Mouse (Mus musculus): ENCODE measurements around the gene Tmem104.
A peak's percentile ranks its signal among the peaks of the same experiment; 100 is the strongest.

The Tmem104 gene

DNA sequence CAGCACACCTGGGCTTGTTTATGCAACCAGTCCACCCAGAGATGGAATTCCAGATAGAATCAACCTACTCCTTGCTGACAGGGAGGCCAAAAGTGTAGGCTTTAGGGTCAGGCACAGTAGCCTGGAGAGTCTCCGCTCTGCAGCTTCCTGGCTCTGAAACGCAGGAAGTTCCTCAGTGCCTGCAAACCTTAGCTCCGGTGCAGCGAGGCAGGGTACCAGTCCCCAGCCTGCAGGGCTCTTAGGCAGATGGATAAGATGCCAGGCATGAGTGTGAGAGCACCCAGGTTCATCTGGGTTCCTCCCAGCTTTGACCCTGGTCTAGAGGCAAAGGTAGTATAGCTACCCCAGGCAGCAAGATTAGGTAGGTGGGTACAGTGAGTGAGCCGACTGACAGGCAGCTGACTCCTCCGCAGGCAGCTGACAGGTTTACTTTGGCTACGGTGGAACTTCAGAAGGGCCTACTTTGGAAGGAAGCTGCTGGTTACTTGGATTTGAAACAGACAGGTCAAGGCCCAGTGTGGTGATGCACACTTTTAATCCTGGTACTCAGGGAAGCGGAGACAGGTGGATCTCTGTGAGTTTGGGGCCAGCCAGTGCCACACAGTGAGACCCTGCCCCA is 19.5 kb upstream of the Tmem104 start:
- no peak for DNase-seq

DNA sequence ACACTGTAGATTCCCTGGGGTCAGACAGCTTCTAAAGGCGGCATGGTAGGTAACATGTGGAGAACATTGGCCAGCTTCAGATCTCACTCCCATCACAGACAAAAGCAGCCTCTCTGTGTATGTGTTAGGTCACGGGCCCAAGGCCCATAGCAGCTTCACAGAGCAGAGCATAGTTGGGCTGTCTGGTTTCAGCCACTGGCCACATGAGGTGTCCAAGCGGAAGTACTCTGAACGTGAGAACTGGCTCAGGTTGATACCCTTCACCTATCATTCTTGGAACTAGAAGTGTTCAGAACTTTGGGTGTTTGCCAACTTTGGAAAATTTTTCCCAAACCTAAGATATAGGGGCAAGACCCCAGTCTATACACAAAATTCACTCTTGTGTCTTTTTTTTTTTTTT is 17.9 kb upstream of the Tmem104 start:
- no peak for DNase-seq

DNA sequence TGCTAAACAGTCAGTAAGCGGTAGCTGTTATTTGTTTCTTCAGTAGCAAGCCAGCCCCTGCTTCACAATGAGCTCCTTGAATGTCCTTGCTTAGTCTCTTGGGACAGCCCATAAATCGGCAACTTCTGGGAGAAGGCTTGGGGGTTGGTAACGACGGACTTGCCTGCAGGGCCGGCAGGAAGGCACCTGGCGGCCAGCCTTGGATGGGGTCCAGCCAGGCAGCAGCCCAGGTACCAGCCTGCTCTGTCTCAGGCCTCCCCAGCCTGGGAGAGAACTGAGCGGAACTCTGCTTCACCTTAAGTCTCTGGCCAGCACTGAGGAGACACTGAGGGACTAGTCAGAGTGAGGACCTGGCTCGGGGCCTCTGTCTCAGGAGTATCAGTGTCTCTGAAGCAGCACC is 16.2 kb upstream of the Tmem104 start:
- DNase-seq: no peak

DNA sequence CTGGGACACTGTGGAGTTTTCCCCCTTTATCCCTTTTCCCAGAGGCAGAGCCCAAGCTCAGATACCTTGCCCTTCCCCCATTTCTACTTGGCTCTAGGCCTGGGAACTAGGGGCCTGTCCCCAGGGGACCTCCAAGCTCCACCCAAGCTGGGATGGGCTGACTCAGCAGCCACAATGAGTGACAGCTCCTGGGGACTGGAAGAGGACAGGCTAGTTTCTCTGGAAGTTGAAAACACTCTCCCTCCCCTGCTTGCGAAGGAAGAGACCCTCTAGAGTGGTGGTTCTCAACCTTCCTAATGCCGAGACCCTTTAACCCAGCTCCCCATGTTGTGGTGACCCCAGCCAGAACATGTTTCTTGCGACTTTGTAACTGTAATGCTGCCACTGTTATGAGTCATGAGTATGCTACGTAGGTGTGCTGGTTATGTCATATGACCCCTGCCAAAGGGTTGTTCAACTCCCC is 14.4 kb upstream of the Tmem104 start:
- no peak for DNase-seq

DNA sequence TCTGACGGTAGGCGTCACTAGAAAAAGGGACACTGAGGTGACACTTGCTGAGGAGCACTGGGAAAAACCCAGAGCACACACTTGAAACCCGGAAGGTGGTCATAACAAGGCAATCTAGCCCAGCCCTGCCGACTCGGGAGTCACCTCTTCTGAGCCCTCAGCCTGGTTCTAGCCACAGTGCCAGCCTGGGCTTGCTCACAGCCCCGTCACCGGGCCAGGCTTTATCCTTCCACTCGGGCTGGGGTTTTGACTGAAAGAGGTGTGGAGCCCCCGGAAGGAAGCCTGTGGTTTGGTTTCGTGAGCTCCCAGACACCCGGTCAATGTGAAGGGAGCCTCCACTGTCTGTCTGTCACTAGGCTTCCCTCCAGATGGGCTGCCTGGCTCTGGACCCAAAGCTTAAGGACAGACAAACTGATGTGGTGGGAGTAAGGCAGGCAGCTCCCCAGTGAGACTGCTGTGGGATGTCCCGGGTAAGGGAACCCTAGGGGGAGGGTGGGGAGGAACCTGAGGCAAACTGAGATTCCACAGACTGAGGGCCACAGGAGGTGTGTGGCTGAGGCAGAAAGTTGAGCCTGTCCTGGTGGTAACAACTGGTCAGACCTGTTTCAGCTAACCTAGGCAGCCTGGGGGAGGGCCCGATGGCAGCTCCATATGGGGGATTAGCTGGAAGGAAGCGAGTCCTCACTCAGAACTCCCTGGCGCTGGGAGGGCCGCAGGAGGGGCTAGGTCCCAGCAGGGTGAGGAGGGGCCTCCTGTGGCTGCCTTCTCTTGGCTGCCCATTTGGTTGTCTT is 13.5 kb upstream of the Tmem104 start:
- peak; percentile 40 to 41 for DNase-seq

DNA sequence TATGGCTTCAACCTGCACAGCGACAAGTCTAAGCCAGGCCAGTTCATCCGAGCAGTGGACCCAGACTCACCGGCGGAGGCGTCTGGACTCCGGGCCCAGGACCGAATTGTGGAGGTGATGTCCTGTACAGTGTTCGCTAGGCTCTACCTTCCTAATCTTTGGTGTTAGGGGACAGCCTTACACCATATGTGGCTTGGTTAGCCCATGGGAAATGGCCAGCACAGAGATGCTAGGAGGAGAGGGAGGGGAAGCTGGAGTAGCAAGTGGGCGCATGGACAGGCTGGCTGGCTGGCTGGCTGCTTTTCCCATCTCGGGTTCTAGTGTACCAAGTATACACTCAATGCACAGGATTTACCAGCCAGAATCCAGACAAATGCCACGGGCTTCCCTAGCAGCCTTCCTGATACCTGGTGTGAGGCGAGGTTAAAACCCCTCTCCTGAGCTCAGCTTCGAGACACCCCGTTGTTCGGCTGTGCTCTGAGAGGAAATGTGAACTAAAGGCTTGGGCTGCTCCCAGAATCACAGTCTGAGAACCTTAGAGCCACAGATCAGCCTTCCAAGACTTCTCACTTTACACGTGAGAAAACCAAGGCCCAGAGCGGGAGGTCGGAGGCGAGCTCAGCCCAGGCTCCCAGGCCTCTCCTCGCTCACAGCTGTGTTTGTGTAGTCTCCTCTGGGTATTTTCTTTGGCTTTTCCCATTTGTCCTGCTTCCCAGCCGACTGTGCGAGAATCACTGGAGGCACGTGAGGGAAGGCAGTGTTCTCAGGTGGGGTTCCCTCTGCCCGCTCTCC is 10.7 kb upstream of the Tmem104 start:
- no peak for DNase-seq

DNA sequence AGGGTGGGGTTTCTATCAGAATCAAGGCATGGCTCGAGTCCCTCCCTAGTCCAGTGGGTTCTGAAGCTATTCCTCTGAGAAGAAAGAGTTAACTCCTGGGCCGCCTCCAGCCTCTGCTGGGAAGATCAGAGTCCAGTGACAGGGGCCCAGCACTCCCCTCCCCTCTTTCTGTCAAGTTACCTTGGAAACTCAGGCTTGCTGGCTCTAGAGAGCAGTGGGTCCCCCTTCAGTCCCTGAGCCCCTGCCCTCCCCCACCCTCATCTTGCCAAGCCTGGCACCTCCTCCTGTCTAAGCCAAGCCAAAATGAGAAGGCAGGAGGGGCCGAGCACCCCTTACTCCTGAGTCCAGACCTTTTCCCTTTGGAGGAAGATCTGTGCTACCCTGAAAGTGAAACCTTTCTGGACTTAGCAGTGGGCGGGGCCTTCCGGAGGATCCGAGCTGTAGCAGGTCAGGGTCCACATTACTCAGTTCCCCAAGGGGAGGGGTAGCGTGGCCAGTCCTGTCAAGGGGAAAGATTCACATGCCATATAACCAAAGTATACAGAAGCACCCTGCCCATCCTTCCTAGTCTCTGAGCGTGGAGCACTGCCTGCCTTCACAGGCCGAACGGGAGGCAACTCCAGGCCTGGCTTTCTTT is 9.6 kb upstream of the Tmem104 start:
- no peak for DNase-seq

DNA sequence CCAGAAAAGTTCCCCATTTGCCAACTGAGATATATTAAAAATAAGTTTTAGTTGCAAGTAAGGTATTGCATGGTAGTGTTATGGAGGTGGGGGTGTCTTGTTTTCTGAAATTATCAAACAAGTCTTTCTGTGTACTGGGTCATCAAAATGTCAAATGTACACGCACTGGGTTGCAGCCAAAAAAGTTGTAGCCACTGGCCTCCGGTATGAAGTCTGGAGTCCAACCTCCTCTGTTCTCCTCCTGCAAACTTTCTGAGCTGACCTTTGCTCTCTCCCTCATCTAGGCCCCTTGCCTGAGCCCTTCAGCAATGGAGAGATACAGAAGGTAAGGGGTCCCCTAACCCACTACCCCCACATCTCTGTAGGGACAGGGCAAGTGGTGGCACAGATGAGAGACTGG is 8.5 kb upstream of the Tmem104 start:
- no peak for DNase-seq

DNA sequence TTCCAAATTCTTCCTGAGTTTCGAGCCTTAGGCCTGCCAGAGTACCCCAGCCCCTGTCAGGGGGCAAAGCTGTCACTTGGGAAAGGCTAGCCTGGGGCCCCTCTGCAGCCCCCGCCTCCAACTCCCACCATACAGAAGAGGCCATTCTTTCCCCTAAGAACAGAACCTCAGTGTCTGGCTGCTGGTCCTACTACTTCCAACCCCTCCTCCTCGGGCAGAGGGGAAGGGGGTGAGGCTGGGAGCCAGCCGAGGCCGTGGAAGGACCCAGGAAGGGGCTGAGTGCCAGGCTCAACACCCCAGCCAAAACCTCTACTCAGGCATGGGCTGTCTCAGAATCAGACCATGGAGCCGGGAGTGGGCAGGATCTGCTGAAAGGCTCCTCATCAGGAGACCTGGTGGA is 8.1 kb upstream of the Tmem104 start:
- DNase-seq: no peak

DNA sequence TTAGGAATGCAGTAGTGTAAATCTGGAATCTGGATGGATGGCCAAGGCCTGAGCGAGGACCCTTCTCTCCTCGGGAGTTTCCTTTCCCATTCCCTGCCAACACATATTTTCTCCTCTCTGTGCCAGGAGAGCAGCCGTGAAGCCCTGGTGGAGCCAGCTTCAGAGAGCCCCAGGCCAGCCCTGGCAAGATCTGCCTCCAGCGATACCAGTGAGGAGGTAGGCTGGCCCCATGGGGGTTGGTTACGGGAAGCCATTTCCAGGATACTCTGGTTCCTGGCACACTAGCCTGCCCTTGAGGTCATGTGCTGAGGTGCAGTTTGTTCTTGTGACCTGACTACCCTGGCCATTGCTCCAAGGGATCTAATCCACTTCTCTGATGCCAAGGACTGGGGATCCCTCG is 7.4 kb upstream of the Tmem104 start:
- no peak for DNase-seq

DNA sequence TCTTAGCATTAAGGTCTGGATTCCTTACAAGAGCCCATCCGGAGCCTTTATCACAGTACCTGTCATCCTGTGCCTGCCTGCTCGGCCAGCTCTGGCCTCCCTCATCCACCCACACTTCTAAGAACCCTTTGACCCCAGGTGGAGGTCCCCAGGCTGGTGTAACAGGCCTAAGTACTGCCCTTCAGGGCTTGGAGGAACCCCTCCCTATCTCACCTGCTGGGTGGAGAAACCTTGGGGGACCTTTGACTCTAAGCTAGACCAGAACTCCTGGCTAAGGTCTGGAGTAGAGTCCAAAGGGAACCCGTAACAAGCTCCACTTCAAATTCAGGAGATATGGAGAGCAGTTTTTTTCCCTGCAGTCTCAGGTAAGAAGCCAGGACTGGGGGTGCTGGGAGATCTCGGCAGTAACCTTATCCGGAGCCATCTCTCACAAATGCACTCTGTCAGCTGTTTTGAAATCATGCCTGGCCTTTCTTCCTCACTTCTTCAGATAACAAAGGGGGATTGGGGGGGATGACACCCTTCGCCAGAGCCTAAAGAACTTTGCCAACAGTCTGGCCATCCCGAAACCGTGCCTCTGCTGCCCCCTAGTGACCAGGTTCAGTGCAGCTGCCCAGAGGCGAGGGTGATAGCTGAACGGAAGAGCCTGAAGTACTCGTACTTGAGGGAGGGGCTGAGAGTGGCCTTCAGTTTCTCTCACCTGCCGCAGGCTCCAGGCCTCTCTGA is 5.2 kb upstream of the Tmem104 start:
- peak; percentile 93 to 94 for DNase-seq

DNA sequence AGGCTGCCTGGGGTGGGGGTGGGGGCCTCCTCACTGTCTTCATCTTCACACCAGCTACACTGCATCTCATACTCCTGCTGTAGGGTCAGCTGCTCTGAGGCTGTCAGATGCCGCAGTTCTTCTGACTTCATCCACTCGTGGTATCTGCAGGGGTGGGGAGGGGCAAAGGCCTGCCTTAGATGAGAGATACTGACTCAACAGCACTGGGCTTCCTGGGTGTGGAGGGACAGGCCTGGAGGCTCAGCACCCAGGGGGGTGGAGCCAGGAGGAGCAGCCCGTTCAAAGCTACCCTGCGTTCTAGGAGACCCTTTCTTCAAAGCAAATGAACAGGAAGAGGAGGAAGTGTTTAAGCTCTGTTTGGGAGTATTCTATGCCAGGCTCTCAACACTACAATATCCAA is 2.3 kb upstream of the Tmem104 start:
- DNase-seq: no peak

DNA sequence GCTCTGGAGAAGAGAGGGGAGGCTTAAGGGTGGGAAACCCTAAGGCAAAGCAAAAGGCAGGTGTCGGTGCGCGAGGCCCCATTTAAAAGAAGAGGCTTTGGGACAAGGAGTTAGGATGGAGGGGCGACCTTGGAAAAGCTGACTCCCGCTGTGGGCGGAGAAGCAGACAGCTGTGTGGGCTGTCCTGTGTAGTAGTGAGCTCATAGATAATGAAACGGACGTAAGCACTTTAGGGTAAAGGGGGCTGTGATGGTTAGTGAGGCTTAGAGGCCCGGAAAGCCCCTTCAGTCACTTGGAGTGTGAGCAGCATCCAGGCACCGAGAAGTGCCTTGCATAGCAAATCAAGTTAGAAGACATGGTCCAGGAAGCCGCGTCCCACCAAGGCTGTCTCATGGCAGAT is 406 bp downstream of the Tmem104 start, which contains the start of gene Nat9:
Gene Nat9 (minus strand): TSS at position 167 of the 400 bp plus-strand sequence.
- peak in 1 of 2 experiments; percentile 52 for DNase-seq

DNA sequence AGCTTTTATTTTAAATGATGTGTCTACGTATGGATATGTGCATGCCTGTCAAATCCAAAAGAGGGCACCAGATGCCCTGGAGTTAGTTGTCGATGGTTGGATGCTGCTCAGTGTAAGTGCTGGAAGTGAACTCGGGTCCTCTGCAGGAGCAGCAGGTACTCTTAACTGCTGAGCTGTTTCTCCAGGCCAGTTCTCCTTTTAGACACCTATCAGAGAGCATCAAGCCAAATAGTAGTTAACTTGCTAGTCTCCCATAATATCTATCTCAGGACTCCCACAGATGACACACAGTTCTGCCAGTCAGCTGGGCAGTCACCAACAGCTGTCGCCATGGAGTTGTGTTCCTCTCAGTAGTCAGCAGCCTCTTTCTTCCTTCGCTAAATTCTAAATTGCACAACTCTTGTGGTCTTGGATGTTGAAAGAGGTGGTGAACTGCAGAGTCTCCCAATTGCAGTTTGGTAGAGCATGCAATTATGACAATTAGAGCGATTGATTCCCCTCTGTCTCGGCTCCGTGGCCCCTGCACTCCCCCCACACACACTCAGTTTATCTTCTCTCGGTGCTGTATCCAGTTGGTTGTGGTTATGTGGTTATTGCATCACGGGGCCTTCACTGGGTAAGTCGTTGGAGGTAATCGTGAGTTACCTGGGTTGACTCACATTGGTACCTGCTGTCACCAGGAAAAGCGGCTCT is 1.4 kb downstream of the Tmem104 start:
- DNase-seq: no peak

DNA sequence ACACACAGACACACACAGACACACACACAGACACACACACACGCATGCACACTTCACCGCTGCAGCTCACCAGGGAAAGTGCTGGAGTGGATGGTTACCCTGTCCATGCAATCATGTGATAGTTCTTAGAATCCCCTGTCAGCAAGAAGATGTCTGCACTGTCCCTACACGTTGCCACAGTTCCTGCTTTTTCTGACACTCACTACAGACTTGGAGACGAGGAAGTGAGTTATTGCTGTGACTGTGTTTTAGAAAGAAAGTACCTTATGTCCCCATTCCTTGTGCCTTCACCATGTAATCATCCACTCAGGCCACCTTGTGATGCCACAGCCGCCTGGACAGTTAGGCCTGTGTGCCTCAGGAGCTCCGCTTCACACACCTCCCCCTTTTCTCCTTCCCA is 2.0 kb downstream of the Tmem104 start:
- DNase-seq: no peak

DNA sequence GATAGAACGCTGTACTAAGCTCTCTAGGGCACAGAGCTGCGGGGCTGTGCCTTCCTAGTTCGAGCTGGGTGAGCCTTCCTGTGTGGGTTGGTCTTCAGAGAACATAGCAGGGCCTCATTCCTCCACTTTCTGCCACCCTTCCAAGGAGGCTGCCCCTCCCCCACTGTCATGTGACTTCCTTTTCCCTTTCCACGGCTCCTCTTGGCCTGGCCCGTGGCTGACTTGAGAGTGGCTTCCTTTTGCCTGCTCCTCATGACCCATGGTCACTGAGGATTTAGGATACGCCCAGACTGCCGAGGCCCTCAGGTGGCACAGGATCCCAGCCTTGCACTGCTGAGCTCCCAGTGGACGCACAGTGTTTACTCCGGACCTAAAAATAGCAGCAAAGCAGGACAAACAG is 4.9 kb downstream of the Tmem104 start:
- DNase-seq: no peak

DNA sequence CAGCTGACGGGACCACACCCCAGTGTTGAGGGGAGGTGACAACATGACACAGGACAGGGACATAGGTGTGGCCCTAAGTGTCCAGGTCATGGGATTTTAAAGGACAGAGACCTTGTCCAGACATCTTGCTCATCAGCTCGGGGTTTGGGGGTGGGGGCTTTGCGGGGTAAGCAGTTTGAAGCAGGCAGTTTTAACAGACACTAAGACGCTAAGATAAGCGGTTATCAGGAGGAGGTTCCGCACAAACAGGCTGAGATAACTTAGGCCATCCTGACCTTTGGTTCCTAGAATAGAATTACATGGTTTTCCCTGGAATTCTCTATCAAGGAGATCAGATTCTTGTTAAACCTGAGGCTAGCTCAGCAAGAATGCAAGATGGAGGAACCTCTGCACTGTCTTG is 7.4 kb downstream of the Tmem104 start:
- DNase-seq: no peak

DNA sequence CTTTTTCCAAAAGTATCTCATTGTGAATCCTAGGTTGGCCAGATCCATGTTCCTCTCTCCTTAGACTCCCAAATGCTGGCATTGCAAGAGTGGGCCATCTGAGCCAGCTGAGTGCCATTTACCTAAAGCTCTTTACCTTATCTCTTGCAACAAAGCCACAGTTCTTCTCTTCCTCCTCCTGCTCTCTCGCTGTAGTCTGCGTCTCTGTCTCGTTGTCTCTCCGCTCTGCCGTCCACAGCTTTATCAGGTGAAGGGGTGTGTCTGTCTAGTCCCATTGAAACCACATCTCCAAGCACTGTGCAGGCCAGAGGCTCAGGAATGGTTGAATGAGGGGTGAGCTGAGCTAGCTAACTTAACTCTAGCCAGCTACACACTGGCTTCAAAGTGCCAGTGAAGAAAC is 8.6 kb downstream of the Tmem104 start:
- DNase-seq: no peak

DNA sequence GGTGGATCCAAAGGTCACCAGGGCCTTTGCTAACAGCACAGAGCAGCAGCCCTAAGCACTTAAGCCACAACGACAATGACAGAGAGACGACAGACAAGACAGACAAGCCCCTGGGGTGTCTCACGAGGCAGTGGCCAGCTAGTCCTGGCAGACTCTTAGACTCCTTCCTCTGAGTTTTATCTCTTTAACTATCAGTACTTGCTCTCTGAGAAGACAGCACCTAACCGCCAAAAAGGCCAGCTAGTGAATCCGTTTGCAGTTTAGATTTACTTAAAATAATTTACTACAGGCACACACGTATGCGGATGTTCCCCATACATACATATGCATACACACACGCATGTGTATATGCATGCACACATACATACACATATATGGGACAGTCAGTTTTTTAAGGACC is 10.3 kb downstream of the Tmem104 start:
- DNase-seq: no peak

DNA sequence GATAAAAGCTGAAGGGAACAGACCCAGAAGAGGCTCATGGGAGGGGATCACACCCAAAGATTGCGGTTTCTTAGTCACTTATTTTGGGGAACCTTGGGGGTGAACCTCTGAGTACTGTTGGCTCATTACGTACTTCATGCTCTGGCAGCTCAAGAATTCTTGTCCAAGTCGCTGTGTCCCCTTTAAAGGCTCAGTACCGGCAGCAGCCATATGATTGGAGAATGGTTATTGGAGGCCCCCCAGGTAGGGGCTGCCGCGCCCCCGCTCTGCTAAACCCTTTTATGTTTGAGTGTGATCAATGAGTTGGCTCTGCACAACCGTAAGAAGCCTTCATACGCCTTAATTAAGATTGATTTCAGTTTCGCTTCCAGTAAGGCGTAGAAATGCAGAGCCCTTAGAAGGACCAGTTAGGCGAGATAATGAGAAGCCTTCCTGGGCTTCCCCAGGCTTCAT is 11.7 kb downstream of the Tmem104 start:
- DNase-seq: no peak

DNA sequence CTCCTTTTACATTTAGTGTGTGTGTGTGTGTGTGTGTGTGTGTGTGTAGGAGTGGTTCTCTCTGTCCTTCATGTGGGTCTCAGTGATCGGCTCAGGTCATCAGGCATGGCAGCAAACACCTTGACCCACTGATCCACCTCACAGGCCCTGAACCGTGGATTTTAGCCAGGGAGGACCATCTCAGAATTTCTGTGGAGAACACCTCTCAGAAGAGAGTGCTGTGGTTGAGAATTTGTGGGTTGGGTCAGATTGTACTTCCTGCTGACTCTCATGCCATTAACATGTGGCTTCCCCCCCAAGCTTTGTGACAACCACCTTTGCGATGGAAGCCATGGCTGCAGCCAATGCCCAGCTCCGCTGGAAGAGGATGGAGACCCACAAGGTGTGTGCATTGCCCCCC is 13.2 kb downstream of the Tmem104 start:
- DNase-seq: no peak

DNA sequence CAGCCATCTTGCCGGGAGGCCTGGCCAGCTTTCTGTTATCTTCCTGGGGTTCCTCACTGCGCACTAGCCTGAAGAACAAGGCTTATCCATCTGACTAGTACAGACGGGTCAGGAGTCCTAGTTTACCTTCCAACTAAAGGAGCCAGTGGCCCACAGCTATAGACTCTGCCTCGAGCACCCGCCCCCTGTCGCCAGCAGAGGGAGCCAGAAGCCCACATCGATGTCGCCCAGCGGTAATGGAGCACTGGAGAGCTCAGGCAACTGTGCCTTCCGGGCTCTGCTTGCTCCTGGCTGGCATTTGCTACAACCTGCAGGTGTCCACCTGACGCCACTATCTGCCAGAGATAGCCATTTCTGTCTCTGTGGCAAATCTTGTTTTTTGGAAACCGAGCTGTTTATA is 15.0 kb downstream of the Tmem104 start:
- peak; percentile 82 for DNase-seq

Measured in B cell, adult 2 months (primary cell).